Mouse (Mus musculus): ENCODE results near the gene Klk11.

Klk11 gene

DNA sequence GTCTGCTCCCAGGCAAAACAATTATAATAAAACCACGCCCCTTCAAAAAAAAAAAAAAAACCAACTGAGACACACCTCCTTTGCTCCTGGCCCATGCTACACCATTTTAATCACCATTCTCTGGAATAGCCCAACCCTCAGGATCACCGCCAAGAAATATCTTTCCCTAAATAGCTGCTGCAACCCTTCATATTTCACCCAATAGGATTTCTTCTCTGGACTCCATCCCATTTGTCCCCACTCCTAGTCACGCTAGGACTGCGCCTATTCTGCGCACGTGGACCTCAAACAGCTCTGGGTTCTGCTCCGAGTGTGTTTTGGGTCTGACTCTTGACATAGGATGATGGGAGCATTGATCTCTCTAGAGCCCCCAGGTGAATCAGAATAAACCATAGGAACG lies 22.0 kb downstream of the Klk11 start:
- DNase-seq (ENCODE audit: low spot score in 2 of 2): no peak

DNA sequence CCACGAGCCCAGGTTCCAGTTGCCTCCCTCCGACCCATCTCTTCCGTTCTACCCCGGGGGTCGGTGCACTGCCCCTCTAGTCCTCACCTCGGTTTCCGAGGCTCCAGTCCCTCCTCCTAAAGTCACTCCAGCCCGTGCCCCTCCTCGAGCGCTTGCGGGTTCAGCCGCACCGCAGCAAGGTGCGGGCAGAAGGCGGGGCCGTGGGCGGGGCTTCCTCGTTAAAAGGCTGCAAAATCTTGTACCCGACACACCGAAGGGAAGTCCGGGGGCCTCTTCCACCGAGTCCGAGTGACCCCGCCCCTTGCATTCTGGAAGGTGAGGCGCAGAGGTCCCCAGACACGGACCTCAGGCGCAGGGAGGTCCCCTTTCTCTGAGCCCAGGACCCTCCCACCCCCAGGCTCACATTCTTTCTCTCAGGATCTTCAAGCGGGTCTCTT lies 22.9 kb downstream of the Klk11 start, which contains the start of gene Klk8:
Gene Klk8, plus strand, starts transcription at position 245 of the 437 bp plus-strand sequence.
- DNase-seq (ENCODE audit: low spot score in 2 of 2): peak in 1 of 2 experiments; percentile 26

- DNase-seq (ENCODE audit: low spot score in 2 of 2): peak in 1 of 2 experiments; percentile 11
Measured at GRCm38 (mm10) chr7:43797844-43798462, 23.5 kb downstream of the Klk11 start.

DNA sequence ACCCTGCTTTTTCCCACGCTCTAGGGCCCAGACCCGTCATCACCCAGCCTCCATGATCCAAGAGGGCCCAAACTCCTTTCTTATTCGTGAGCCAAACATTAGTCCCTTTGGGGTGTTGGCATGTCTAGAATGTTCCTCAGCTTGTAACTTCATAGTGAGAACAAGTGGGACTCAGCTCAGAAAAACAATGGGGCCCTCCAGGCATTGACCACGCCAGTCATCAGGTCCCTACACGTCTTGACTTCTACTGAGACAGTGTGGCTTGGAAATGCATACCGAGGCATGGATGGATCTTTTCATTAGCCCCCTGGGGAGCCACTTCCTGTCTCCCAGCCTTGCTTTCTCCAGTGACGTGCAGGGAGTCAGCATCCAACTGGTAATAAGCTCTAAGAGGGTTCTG lies 25.5 kb downstream of the Klk11 start:
- DNase-seq (ENCODE audit: low spot score in 2 of 2): no peak

GRCm38 (mm10) chr7:43810994-43811393 lies 36.6 kb downstream of the Klk11 start, which contains the start of gene Klk7:
Klk7 (plus strand) TSS chr7:43811294.
- DNase-seq (ENCODE audit: low spot score in 2 of 2): no peak

- DNase-seq (ENCODE audit: low spot score in 2 of 2): no peak
Measured at GRCm38 (mm10) chr7:43815211-43815610, 40.8 kb downstream of the Klk11 start.

GRCm38 (mm10) chr7:43816746-43817145 lies 42.3 kb downstream of the Klk11 start:
- DNase-seq (ENCODE audit: low spot score in 2 of 2): no peak

GRCm38 (mm10) chr7:43821581-43821980 lies 47.2 kb downstream of the Klk11 start:
- DNase-seq (ENCODE audit: low spot score in 2 of 2): no peak

DNA sequence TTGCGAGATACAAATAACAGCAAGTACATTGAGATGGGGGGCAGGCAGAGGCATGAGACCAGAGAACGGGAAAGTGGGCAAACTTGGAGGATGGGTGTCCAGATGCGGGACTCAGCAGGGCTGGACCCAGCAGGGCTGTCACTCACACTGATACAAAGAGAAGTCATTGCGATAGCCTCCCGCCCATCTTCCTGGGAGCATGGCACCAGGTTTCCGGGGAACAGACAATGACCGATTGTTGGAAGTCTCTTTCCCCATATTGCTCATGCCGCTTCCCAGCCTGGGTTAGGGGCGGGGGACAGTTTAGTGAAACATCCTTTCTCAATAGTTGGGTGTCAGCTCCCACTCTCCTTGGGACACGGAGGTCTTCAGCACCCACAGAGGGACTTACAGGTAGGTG lies 49.8 kb downstream of the Klk11 start, which contains the start of gene Klk6:
Gene Klk6, plus strand, starts transcription at position 301 of the 400 bp plus-strand sequence.
- no peak for DNase-seq (ENCODE audit: low spot score in 2 of 2)

GRCm38 (mm10) chr7:43826056-43826455 lies 51.7 kb downstream of the Klk11 start:
- no peak for DNase-seq (ENCODE audit: low spot score in 2 of 2)

GRCm38 (mm10) chr7:43827706-43828105 lies 53.3 kb downstream of the Klk11 start:
- DNase-seq (ENCODE audit: low spot score in 2 of 2): no peak

All from natural killer cell, adult 2 months (primary cell).